Mouse (Mus musculus): ENCODE results near the gene Tigd3.

Tigd3 gene

GRCm38 (mm10) chr19:5894002-5894678 lies at the start of gene Tigd3:
Gene Tigd3, minus strand, starts transcription at chr19:5894149.
- in situ Hi-C loops (cut with MboI; ENCODE audit: low sequenced_read_pairs): no loop called here

- in situ Hi-C loops (cut with MboI; ENCODE audit: low sequenced_read_pairs): no loop called here
These were observed 49.5 kb upstream of the Tigd3 start for GRCm38 (mm10) chr19:5943404-5943803.

- in situ Hi-C loops (cut with MboI; ENCODE audit: low sequenced_read_pairs): no loop called here
These were observed 48.6 kb upstream of the Tigd3 start for GRCm38 (mm10) chr19:5942581-5942980.

GRCm38 (mm10) chr19:5940656-5941055 lies 46.7 kb upstream of the Tigd3 start:
- in situ Hi-C loops (cut with MboI; ENCODE audit: low sequenced_read_pairs): no loop called here

- in situ Hi-C loops (cut with MboI; ENCODE audit: low sequenced_read_pairs): no loop called here
These were observed 46.2 kb upstream of the Tigd3 start for GRCm38 (mm10) chr19:5940173-5940572.

GRCm38 (mm10) chr19:5939715-5940114 lies 45.8 kb upstream of the Tigd3 start:
- in situ Hi-C loops (cut with MboI; ENCODE audit: low sequenced_read_pairs): no loop called here

GRCm38 (mm10) chr19:5938516-5938915 lies 44.6 kb upstream of the Tigd3 start:
- in situ Hi-C loops (cut with MboI; ENCODE audit: low sequenced_read_pairs): no loop called here

GRCm38 (mm10) chr19:5937836-5938406 lies 44.0 kb upstream of the Tigd3 start:
- in situ Hi-C loops (cut with MboI; ENCODE audit: low sequenced_read_pairs): no loop called here

GRCm38 (mm10) chr19:5937095-5937835 lies 43.3 kb upstream of the Tigd3 start:
- in situ Hi-C loops (cut with MboI; ENCODE audit: low sequenced_read_pairs): no loop called here

GRCm38 (mm10) chr19:5935691-5936090 lies 41.7 kb upstream of the Tigd3 start:
- in situ Hi-C loops (cut with MboI; ENCODE audit: low sequenced_read_pairs): no loop called here

GRCm38 (mm10) chr19:5935266-5935665 lies 41.3 kb upstream of the Tigd3 start:
- in situ Hi-C loops (cut with MboI; ENCODE audit: low sequenced_read_pairs): no loop called here

GRCm38 (mm10) chr19:5929634-5930596 lies 36.0 kb upstream of the Tigd3 start:
- in situ Hi-C loops (cut with MboI; ENCODE audit: low sequenced_read_pairs): no loop called here

- in situ Hi-C loops (cut with MboI; ENCODE audit: low sequenced_read_pairs): no loop called here
These were observed 34.6 kb upstream of the Tigd3 start for GRCm38 (mm10) chr19:5928546-5928945.

- in situ Hi-C loops (cut with MboI; ENCODE audit: low sequenced_read_pairs): no loop called here
These were observed 34.2 kb upstream of the Tigd3 start for GRCm38 (mm10) chr19:5928104-5928503.

GRCm38 (mm10) chr19:5927532-5927931 lies 33.6 kb upstream of the Tigd3 start:
- in situ Hi-C loops (cut with MboI; ENCODE audit: low sequenced_read_pairs): no loop called here

GRCm38 (mm10) chr19:5927026-5927425 lies 33.1 kb upstream of the Tigd3 start:
- in situ Hi-C loops (cut with MboI; ENCODE audit: low sequenced_read_pairs): no loop called here

GRCm38 (mm10) chr19:5925311-5925855 lies 31.4 kb upstream of the Tigd3 start:
- in situ Hi-C loops (cut with MboI; ENCODE audit: low sequenced_read_pairs): no loop called here

- in situ Hi-C loops (cut with MboI; ENCODE audit: low sequenced_read_pairs): loop anchor here (5.0 kb wide), 1 partner anchor 33 kb away; no protein-coding TSS in a partner anchor
These were observed 30.8 kb upstream of the Tigd3 start, which contains the start of gene Cdc42ep2 for GRCm38 (mm10) chr19:5924713-5925093. Gene Cdc42ep2, minus strand, starts transcription at chr19:5924816.

GRCm38 (mm10) chr19:5923990-5924712 lies 30.2 kb upstream of the Tigd3 start:
- in situ Hi-C loops (cut with MboI; ENCODE audit: low sequenced_read_pairs): loop anchor here (5.0 kb wide), 1 partner anchor 33 kb away; no protein-coding TSS in a partner anchor

- in situ Hi-C loops (cut with MboI; ENCODE audit: low sequenced_read_pairs): loop anchor here (5.0 kb wide), 1 partner anchor 34 kb away; no protein-coding TSS in a partner anchor
These were observed 29.0 kb upstream of the Tigd3 start for GRCm38 (mm10) chr19:5922963-5923362.

All from CH12F3 (cell line).